Mouse (Mus musculus): ENCODE data around the gene Mgl2.
"Not testable (repeated sequence)": the region's sequence is repeated elsewhere in the genome, so short reads cannot be mapped to it uniquely, and the experiment has no call there.

Mgl2 gene

GRCm38 (mm10) chr11:70129926-70130379 lies at the start of gene Mgl2:
Mgl2 (plus strand) TSS chr11:70130329.
- DNase-seq: no peak

- DNase-seq: no peak
These were observed 49.1 kb upstream of the Mgl2 start for GRCm38 (mm10) chr11:70080803-70081590.

GRCm38 (mm10) chr11:70084563-70084962 lies 45.6 kb upstream of the Mgl2 start:
- no peak for DNase-seq

GRCm38 (mm10) chr11:70091986-70092783 lies 37.9 kb upstream of the Mgl2 start, which contains the start of gene Asgr2:
Asgr2 (plus strand) TSS chr11:70092644.
- peak; percentile 32 to 61 for DNase-seq

GRCm38 (mm10) chr11:70097396-70097795 lies 32.7 kb upstream of the Mgl2 start:
- no peak for DNase-seq

- DNase-seq: no peak
These were observed 31.0 kb upstream of the Mgl2 start for GRCm38 (mm10) chr11:70099102-70099501.

- DNase-seq: no peak
These were observed 30.3 kb upstream of the Mgl2 start for GRCm38 (mm10) chr11:70099809-70100208.

- no peak for DNase-seq
These were observed 26.3 kb upstream of the Mgl2 start for GRCm38 (mm10) chr11:70103701-70104315.

GRCm38 (mm10) chr11:70107085-70107484 lies 23.0 kb upstream of the Mgl2 start:
- no peak for DNase-seq

GRCm38 (mm10) chr11:70110146-70110545 lies 20.0 kb upstream of the Mgl2 start:
- peak; percentile 39 to 79 for DNase-seq

- no peak for DNase-seq
These were observed 15.6 kb upstream of the Mgl2 start for GRCm38 (mm10) chr11:70114562-70114961.

GRCm38 (mm10) chr11:70115901-70116300 lies 14.2 kb upstream of the Mgl2 start:
- no peak for DNase-seq

- not testable (repeated sequence) for DNase-seq
These were observed 4.9 kb downstream of the Mgl2 start for GRCm38 (mm10) chr11:70135001-70135400.

- not testable (repeated sequence) for DNase-seq
These were observed 5.8 kb downstream of the Mgl2 start for GRCm38 (mm10) chr11:70135925-70136324.

- DNase-seq: no peak
These were observed 9.0 kb downstream of the Mgl2 start for GRCm38 (mm10) chr11:70139171-70139570.

- DNase-seq: peak; percentile 62 to 63
These were observed 20.9 kb downstream of the Mgl2 start for GRCm38 (mm10) chr11:70151072-70151471.

GRCm38 (mm10) chr11:70155897-70156296 lies 25.8 kb downstream of the Mgl2 start, which contains the start of gene Clec10a:
Clec10a (plus strand) TSS chr11:70156197.
- not testable (repeated sequence) for DNase-seq

- DNase-seq: no peak
These were observed 32.2 kb downstream of the Mgl2 start for GRCm38 (mm10) chr11:70162336-70162735.

GRCm38 (mm10) chr11:70165972-70166921 lies 36.1 kb downstream of the Mgl2 start:
- no peak for DNase-seq

- no peak for DNase-seq
These were observed 38.0 kb downstream of the Mgl2 start for GRCm38 (mm10) chr11:70168136-70168535.

- DNase-seq: not testable (repeated sequence)
These were observed 39.3 kb downstream of the Mgl2 start for GRCm38 (mm10) chr11:70169471-70169870.

- DNase-seq: no peak
These were observed 40.2 kb downstream of the Mgl2 start for GRCm38 (mm10) chr11:70170291-70170690.

Data from kidney, postnatal 36 days (tissue).